Mouse (Mus musculus) C2C12 (cell line): Measurements from ENCODE around the gene Cck. TPM values are rescaled to one million over a fixed set of nuclear protein-coding genes. Genes with fewer than 3 reads are reported as not detected.
A peak's percentile ranks its signal among the peaks of the same experiment; 100 is the strongest.

Source experiments
- H3K27me3 ChIP-seq: one replicate; pipeline ENCODE4 v1.6.1; 2011; ENCODE audit not compliant: control insufficient read depth, insufficient read depth, insufficient read length
- H3K36me3 ChIP-seq: one replicate; pipeline ENCODE4 v1.6.1; 2011; ENCODE audit not compliant: control insufficient read depth, insufficient read depth
- H3K4me3 ChIP-seq: one replicate; pipeline ENCODE4 v1.5.1; 2011; ENCODE audit warnings: mild to moderate bottlenecking, control low read depth; ENCODE audit not compliant: poor library complexity, insufficient read depth, severe bottlenecking
- H3K79me2 ChIP-seq: one replicate; pipeline ENCODE4 v1.6.1; 2011; ENCODE audit not compliant: control insufficient read depth, insufficient read depth
- H3K79me3 ChIP-seq: one replicate; pipeline ENCODE4 v1.6.1; 2011; ENCODE audit warnings: low read depth, control low read depth
- H3ac ChIP-seq: one replicate; pipeline ENCODE3; 2011; ENCODE audit warnings: low read depth; ENCODE audit not compliant: control insufficient read depth, insufficient read length
- CEBPB ChIP-seq: IDR thresholded peaks from one replicate; pipeline ENCODE4 v1.6.1; 2011; ENCODE audit warnings: low read depth, mild to moderate bottlenecking, control low read depth, moderate library complexity
- CTCF ChIP-seq: IDR thresholded peaks from one replicate; pipeline ENCODE4 v1.5.1; 2011; ENCODE audit not compliant: control insufficient read depth, insufficient read depth, insufficient read length
- FOSL1 ChIP-seq: IDR thresholded peaks from one replicate; pipeline ENCODE4 v1.8.0; 2011; ENCODE audit warnings: mild to moderate bottlenecking, low read length; ENCODE audit not compliant: poor library complexity, insufficient read depth, severe bottlenecking
- MAX ChIP-seq: IDR thresholded peaks from one replicate; pipeline ENCODE4 v1.6.1; 2011; ENCODE audit warnings: mild to moderate bottlenecking, control low read depth
- MYOD1 ChIP-seq: IDR thresholded peaks from one replicate; pipeline ENCODE4 v1.6.1; 2011; ENCODE audit warnings: low read depth; ENCODE audit not compliant: control insufficient read depth, insufficient read length
- MYOG ChIP-seq: IDR thresholded peaks from one replicate; pipeline ENCODE4 v1.6.1; 2011; ENCODE audit not compliant: control insufficient read depth, insufficient read length; ENCODE audit errors: extremely low read depth
- USF1 ChIP-seq: IDR thresholded peaks from one replicate; pipeline ENCODE4 v1.6.1; 2011; ENCODE audit warnings: low read depth, mild to moderate bottlenecking, control low read depth, moderate library complexity
- polyA plus RNA-seq: library from polyadenylated mRNA; unstranded; fragments of >200 nt; fragmentation: generic; extraction: Trizol; gene quantifications from one replicate; pipeline ENCODE4 v1.2.1, GENCODE M21; 2012; ENCODE audit warnings: missing spikeins

Gene Cck
- polyA plus RNA-seq, 1 experiment, result 2.9 TPM

- TF ChIP-seq MYOD1 (no peak), MYOG (no peak), FOSL1 (no peak), CEBPB (no peak), CTCF (no peak), USF1 (no peak), MAX (no peak)
- no peaks in the 10 kb centered on the region for H3K79me2 ChIP-seq
- H3ac ChIP-seq, result no peak overlapping the region
- no peaks in the 10 kb centered on the region for H3K79me3 ChIP-seq
- H3K36me3 ChIP-seq, result no peaks in the 10 kb centered on the region
- H3K27me3 ChIP-seq, result peaks cover 71% of the 10 kb centered on the region
- no peak overlapping the region for H3K4me3 ChIP-seq
These were observed 1.3 kb downstream of the Cck start for GRCm38 (mm10) chr9:121494006-121494767.

DNA sequence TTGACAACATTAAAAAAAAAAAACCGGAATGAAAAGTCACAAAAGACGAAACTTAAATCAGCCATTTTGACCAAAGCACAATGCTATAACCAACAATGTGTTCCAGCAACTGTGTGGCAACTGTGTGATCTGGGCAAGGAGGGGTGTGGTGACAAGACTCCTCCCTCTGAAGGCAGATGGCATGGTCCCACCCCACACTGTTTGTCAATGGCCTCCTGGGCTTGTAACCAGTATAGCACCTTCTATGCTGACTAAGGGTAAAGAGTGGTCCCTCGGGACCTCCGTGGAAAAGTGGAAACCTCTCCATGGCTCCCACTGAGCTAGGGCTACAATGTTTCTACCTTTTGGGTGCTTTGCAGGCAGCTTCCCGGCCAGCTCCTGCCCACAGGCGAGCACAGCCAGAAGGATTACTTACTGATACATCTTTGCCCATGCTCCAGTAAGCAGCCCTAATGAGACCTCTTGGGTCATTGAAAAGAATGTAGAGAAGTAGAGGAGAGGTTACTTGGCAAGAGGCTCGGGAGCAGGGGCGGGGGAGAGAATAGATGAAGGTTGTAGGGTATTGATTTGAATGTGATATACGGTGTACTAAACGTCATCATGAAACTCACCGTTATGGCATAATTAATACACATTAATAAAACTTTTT is 3.8 kb downstream of the Cck start:
- Histone ChIP-seq H3K79me2 (no peaks in the 10 kb centered on the region), H3ac (no peak overlapping the region), H3K27me3 (peaks cover 55% of the 10 kb centered on the region), H3K4me3 (no peak overlapping the region), H3K36me3 (no peaks in the 10 kb centered on the region), H3K79me3 (no peaks in the 10 kb centered on the region)
- TF ChIP-seq MAX, result no peak
- TF ChIP-seq CTCF, result no peak
- TF ChIP-seq MYOG, result no peak

- peak; percentile 49 for TF ChIP-seq USF1
- no peak for TF ChIP-seq CTCF
- TF ChIP-seq MYOD1, result no peak
- Histone ChIP-seq H3K4me3 (no peak overlapping the region), H3K27me3 (peaks cover 18% of the 10 kb centered on the region), H3K36me3 (no peaks in the 10 kb centered on the region), H3ac (no peak overlapping the region), H3K79me2 (no peaks in the 10 kb centered on the region), H3K79me3 (no peaks in the 10 kb centered on the region)
These were observed 8.3 kb downstream of the Cck start for GRCm38 (mm10) chr9:121487216-121487615.

GRCm38 (mm10) chr9:121479453-121479852 is 16.0 kb downstream of the Cck start:
- no peaks in the 10 kb centered on the region for H3K36me3 ChIP-seq
- TF ChIP-seq CTCF, result peak; percentile 87
- TF ChIP-seq MYOD1, result no peak
- H3K79me3 ChIP-seq, result no peaks in the 10 kb centered on the region
- no peaks in the 10 kb centered on the region for H3K27me3 ChIP-seq
- no peaks in the 10 kb centered on the region for H3K79me2 ChIP-seq
- H3K4me3 ChIP-seq, result no peak overlapping the region
- no peak overlapping the region for H3ac ChIP-seq

DNA sequence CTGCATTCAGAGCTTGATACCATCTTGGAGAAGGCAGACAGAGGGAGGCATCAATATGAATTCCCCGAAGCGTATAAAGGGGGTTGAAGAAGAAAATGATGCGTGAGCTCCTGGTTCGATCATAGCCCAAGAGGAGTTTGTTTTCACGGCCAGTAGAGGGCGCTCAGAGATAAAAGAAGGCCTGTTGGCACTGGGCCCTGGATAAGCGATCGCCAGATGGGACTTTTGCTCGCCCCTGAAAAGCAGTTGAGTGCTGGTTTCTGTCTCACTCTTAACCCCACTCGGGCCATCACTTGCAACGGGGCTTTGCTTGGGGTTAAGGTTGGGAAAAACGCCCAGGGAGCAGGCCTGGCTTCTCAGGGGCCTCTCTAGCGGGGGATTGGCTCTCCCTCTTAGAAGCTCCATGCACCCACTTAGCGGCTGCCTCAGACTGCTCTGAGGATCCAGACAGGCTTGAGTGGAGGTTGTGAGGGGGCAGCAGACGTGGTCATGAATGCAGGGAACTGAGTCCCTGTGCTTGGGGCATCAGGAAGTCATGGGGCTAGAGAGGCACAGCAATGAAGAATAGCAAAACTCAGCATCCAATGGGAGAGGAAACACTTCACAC is 18.1 kb downstream of the Cck start:
- no peaks in the 10 kb centered on the region for H3K27me3 ChIP-seq
- H3K79me3 ChIP-seq, result no peaks in the 10 kb centered on the region
- no peaks in the 10 kb centered on the region for H3K79me2 ChIP-seq
- H3K4me3 ChIP-seq, result no peak overlapping the region
- H3K36me3 ChIP-seq, result no peaks in the 10 kb centered on the region
- H3ac ChIP-seq, result no peak overlapping the region
- TF ChIP-seq MYOG (no peak), USF1 (no peak), CEBPB (no peak), CTCF (peak; percentile 31), FOSL1 (no peak)
